Mouse (Mus musculus) myocyte (in vitro differentiated cells): ENCODE results near the gene Tmem139. TPM values are rescaled to one million over a fixed set of nuclear protein-coding genes. Genes with fewer than 3 reads are reported as not detected.

ENCODE experiments used
- H3K27me3 ChIP-seq: one replicate; pipeline ENCODE4 v1.6.1; 2011; ENCODE audit not compliant: control insufficient read depth, insufficient read depth, insufficient read length
- H3K36me3 ChIP-seq: one replicate; pipeline ENCODE4 v1.6.1; 2011; ENCODE audit not compliant: control insufficient read depth, insufficient read depth
- H3K4me2 ChIP-seq: one replicate; pipeline ENCODE4 v1.6.1; 2011; ENCODE audit warnings: low read depth, control low read depth
- H3K4me3 ChIP-seq: one replicate; pipeline ENCODE4 v1.5.1; 2011; ENCODE audit warnings: mild to moderate bottlenecking, control low read depth, moderate library complexity
- H3K79me2 ChIP-seq: one replicate; pipeline ENCODE4 v1.6.1; 2011; ENCODE audit not compliant: control insufficient read depth, insufficient read depth
- H3ac ChIP-seq: one replicate; pipeline ENCODE4 v1.6.1; 2011; ENCODE audit not compliant: control insufficient read depth, insufficient read length
- CEBPB ChIP-seq: IDR thresholded peaks from 2 replicates; pipeline ENCODE4 v1.6.1; 2011; ENCODE audit warnings: mild to moderate bottlenecking, moderate library complexity; ENCODE audit not compliant: poor library complexity, insufficient read depth, severe bottlenecking
- E2F4 ChIP-seq: IDR thresholded peaks from one replicate; pipeline ENCODE4 v1.6.1; 2011; ENCODE audit warnings: mild to moderate bottlenecking, control low read depth, moderate library complexity; ENCODE audit not compliant: insufficient read depth
- MAX ChIP-seq: IDR thresholded peaks from one replicate; pipeline ENCODE4 v1.6.1; 2011; ENCODE audit warnings: low read depth, mild to moderate bottlenecking, control low read depth
- MYOD1 ChIP-seq, 3 experiments: IDR thresholded peaks; one replicate each; pipeline ENCODE4 v1.6.1; 2011; ENCODE audit warnings: control low read depth in 2 of 3, low read depth in 2 of 3, mild to moderate bottlenecking in 2 of 3, moderate library complexity in 1 of 3; ENCODE audit not compliant: insufficient read length in 2 of 3, control insufficient read depth in 1 of 3
- MYOG ChIP-seq, 3 experiments: IDR thresholded peaks; one replicate each; pipeline ENCODE4 v1.6.1; 2011; ENCODE audit warnings: control low read depth in 2 of 3, low read depth in 2 of 3, mild to moderate bottlenecking in 2 of 3; ENCODE audit not compliant: insufficient read length in 2 of 3, control insufficient read depth in 1 of 3, insufficient read depth in 1 of 3
- POLR2A ChIP-seq: IDR thresholded peaks from one replicate; pipeline ENCODE4 v1.6.1; 2011; ENCODE audit warnings: low read depth, mild to moderate bottlenecking, control low read depth, moderate library complexity; ENCODE audit not compliant: insufficient read length
- POLR2AphosphoS2 ChIP-seq: IDR thresholded peaks from one replicate; pipeline ENCODE4 v1.6.1; 2011; ENCODE audit warnings: low read depth, control low read depth; ENCODE audit not compliant: insufficient read length
- REST ChIP-seq: IDR thresholded peaks from one replicate; pipeline ENCODE4 v1.6.1; 2011; ENCODE audit warnings: mild to moderate bottlenecking, control low read depth, moderate library complexity; ENCODE audit not compliant: insufficient read depth, insufficient read length
- SRF ChIP-seq: IDR thresholded peaks from one replicate; pipeline ENCODE4 v1.6.1; 2011; ENCODE audit warnings: low read depth; ENCODE audit not compliant: control insufficient read depth, insufficient read length
- TCF12 ChIP-seq: IDR thresholded peaks from one replicate; pipeline ENCODE4 v1.6.1; 2011; ENCODE audit warnings: mild to moderate bottlenecking, control low read depth; ENCODE audit not compliant: poor library complexity, insufficient read depth, severe bottlenecking
- TCF3 ChIP-seq: IDR thresholded peaks from one replicate; pipeline ENCODE4 v1.6.1; 2011; ENCODE audit warnings: low read depth, control low read depth; ENCODE audit not compliant: insufficient read length
- USF1 ChIP-seq: IDR thresholded peaks from one replicate; pipeline ENCODE4 v1.6.1; 2011; ENCODE audit warnings: low read depth, mild to moderate bottlenecking, control low read depth, moderate library complexity
- polyA plus RNA-seq: library from polyadenylated mRNA; unstranded; fragments of >200 nt; fragmentation: generic; extraction: Trizol; gene quantifications from one replicate; pipeline ENCODE4 v1.2.1, GENCODE M21; 2012; ENCODE audit warnings: missing spikeins

Tmem139 gene
- polyA plus RNA-seq, 1 experiment, result not detected

DNA sequence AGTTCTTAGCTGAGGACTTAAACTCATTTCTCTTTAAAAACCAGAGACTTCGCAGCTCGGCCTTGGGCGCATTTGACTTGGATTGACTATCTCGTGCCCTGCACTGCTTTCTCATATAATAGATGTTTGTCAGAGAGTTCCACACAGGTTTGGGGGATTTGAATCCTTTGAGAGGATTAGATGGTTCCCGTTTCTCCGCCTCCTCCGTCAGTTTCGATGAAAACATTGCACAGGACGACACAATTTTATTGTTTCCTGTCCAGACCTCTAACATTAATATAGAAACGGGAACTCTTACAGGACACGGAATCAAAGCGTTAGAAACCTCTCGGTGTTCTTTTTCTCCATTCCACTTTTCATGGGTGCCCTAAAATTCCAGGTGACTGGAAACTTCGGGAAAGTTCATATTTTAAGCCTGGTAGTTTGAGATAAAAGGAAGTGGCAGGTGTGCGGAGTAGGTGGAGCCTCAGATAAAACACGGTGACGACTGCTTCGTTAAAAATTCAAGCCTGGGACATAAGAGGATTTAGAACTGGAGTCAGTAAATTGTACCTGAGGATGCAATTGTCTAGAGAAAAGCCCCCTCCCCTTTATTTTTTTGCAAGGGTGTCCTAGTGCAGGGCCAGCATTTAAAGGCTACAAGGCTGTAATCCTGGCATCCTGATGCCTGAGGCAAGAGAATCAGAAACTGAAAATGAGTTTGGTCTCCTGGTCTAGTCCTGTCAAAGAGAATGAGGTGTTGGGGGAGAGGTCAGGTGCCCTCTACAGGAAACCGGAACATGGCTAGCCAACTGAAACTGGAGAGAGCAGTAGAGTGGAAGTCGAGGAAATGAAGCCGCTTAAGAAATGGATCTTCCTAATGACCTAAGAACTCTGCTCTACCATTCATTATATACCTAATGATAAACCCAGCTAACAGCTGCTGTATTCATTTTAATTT is 3.9 kb downstream of the Tmem139 start:
- H3K27me3 ChIP-seq, result no peaks in the 10 kb centered on the region
- H3K4me3 ChIP-seq, result peak overlapping the region; percentile 67
- H3ac ChIP-seq, result peak overlapping the region; percentile 12
- H3K79me2 ChIP-seq, result peaks cover 25% of the 10 kb centered on the region
- no peak for TF ChIP-seq SRF
- peaks cover 36% of the 10 kb centered on the region for H3K36me3 ChIP-seq
- H3K4me2 ChIP-seq, result peak overlapping the region; percentile 88

DNA sequence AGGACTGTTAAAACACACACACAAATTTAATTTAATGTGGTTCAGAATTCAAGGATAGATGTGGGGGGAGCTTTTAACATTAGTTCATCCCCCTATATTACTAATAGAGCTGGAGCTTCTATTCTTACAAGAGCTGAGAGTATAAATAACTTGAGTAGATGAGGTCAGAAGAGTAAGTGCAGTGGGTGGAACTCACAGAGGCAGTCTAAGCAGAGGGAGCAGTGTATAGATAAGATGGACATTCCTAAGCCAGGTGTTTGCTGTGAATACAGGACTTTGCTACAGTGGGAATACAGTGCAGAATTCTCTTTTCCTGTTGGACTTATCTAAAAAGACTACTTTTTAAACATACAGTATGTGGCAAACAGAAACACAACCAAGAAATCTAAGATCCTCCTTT is 9.0 kb downstream of the Tmem139 start:
- Histone ChIP-seq H3K36me3 (peaks cover 80% of the 10 kb centered on the region), H3K4me2 (no peak overlapping the region), H3K79me2 (peaks cover 23% of the 10 kb centered on the region), H3K4me3 (no peak overlapping the region), H3ac (no peak overlapping the region), H3K27me3 (no peaks in the 10 kb centered on the region)
- TF ChIP-seq CEBPB (no peak), SRF (no peak), REST (no peak), E2F4 (no peak), MAX (no peak), USF1 (no peak), POLR2A (no peak), TCF12 (no peak), TCF3 (no peak), MYOD1 (IDR thresholded peaks at IDR 0.05; ENCODE audit: control insufficient read depth in 1 of 3, insufficient read length in 2 of 3, low read depth in 2 of 3) (no peak), MYOG (IDR thresholded peaks at IDR 0.05; ENCODE audit: control insufficient read depth in 1 of 3, insufficient read depth in 1 of 3, insufficient read length in 2 of 3, low read depth in 2 of 3) (no peak)

DNA sequence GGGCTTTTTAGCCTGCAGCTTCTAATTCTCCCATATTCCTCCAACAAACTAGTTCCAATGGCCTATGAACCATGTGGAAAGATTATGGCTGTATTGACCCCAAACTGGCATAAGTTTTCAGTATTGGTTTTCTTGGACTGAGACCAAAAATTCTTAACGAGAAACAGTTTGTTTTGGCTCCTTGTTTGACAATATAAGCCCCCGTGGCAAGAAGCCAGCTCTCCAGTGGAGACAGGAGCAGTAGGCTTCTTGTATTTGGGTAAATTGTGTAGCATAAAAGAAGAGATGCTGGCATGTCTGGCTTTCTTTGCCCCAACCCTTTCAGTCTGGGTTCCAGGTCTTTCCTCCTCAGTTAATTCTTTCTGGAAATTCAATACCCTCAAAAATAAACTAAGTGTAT is 14.4 kb downstream of the Tmem139 start:
- H3ac ChIP-seq, result no peak overlapping the region
- no peaks in the 10 kb centered on the region for H3K27me3 ChIP-seq
- H3K79me2 ChIP-seq, result peaks cover 6% of the 10 kb centered on the region
- TF ChIP-seq USF1 (no peak), CEBPB (no peak), MYOD1 (IDR thresholded peaks at IDR 0.05; ENCODE audit: control insufficient read depth in 1 of 3, insufficient read length in 2 of 3, low read depth in 2 of 3) (no peak), POLR2AphosphoS2 (no peak), REST (no peak), TCF3 (no peak)
- no peak overlapping the region for H3K4me2 ChIP-seq
- H3K36me3 ChIP-seq, result peaks cover 89% of the 10 kb centered on the region
- no peak overlapping the region for H3K4me3 ChIP-seq

DNA sequence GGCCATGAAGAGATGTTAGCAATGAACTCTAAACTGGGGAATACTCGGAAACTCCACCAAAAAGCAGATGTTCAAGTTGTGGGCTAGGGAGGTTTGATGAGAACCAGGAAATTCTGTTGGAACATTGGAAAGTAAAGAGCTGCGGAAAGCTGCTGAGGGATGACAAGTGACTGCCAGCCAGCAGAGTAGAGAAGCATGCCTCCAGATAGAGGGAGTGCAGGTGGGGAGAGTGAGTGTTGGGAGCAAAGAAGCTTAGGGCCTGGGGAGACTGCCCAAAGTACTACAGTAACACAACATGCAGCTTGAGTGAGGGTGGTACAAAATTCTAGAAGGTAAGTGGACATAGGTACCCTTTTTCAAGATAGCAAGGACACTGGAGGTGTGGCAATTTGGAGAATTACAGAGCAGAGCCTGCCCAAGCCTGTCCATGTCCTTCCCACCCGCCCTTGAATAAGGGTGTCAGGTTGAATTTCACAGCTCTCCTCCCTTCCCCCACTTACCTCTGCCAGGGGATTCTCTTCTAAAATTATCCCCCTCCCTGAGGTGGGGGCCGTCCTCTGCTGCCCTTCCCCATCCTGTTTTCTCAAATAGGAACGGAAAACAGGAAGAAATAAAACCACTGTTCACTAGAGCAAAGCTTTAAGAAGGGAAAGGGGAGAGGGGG is 21.2 kb downstream of the Tmem139 start:
- Histone ChIP-seq H3ac (no peak overlapping the region), H3K4me2 (no peak overlapping the region)

DNA sequence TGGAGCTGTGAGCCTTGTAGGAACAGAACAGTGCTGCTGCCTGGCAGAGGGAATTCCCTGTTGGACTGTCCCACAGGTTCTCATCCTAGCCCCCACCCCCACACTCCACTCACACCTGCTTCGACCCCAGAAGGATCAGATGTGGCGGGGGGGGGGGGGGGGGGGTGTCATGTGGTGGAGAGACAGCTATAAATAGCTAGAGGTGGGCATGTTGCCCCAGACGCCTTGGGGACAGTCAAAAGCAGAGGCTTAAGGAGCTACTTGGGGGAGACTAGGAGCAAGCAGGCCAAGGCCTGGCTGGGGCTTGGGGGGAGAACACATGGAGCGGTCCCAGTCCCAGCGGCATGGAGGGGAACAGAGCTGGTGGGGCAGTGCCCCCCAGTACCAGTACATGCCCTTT is 24.7 kb downstream of the Tmem139 start, which contains the start of gene Clcn1:
TSS of gene Clcn1 (plus strand) at position 238 of the 400 bp plus-strand sequence.
- peak in 1 of 3 experiments; percentile 31 for TF ChIP-seq MYOD1 (IDR thresholded peaks at IDR 0.05; ENCODE audit: control insufficient read depth in 1 of 3, insufficient read length in 2 of 3, low read depth in 2 of 3)
- no peak for TF ChIP-seq SRF
- no peak for TF ChIP-seq USF1
- no peak for TF ChIP-seq MYOG (IDR thresholded peaks at IDR 0.05; ENCODE audit: control insufficient read depth in 1 of 3, insufficient read depth in 1 of 3, insufficient read length in 2 of 3, low read depth in 2 of 3)
- Histone ChIP-seq H3K79me2 (no peaks in the 10 kb centered on the region), H3K4me3 (no peak within 1 kb of the TSS)

More for the DNA sequence above, 21.2 kb downstream of the Tmem139 start:
- no peak for TF ChIP-seq POLR2AphosphoS2
- no peak for TF ChIP-seq REST
- Histone ChIP-seq H3K36me3 (peaks cover 46% of the 10 kb centered on the region), H3K4me3 (no peak overlapping the region), H3K79me2 (no peaks in the 10 kb centered on the region), H3K27me3 (no peaks in the 10 kb centered on the region)

More for the DNA sequence above, 24.7 kb downstream of the Tmem139 start, which contains the start of gene Clcn1:
- Histone ChIP-seq H3K4me2 (peak within 1 kb of the TSS; percentile 0), H3K36me3 (peaks cover 13% of the 10 kb centered on the region), H3K27me3 (no peaks in the 10 kb centered on the region), H3ac (no peak within 1 kb of the TSS)
